Mouse (Mus musculus) lung, adult 18-20 months (tissue): ENCODE results near the gene Slc41a3.

Experiments used
- DNase-seq, 2 experiments: peaks; one replicate each; pipeline ENCODE4 v3.0.0; 2022; ENCODE audit warnings: mixed read lengths in 2 of 2

The Slc41a3 gene

DNA sequence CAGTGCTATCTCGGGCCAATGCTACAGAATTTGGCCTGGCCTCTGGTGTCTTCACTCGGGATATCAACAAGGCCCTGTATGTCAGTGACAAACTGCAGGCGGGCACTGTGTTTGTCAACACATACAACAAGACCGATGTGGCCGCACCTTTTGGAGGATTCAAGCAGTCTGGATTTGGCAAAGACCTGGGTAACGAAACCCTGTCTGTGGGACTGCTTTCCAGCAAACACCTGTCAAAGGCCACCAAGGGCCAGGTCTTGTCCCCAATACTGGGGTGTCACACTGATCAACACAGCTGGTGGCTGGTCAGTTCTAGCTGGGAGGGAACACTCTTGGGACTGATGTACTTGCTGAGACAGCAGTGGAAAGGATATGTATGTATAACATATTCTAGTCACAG is 6.3 kb upstream of the Slc41a3 start:
- DNase-seq = no peak

GRCm38 (mm10) chr6:90600351-90600750 is 4.2 kb upstream of the Slc41a3 start:
- DNase-seq = no peak

DNA sequence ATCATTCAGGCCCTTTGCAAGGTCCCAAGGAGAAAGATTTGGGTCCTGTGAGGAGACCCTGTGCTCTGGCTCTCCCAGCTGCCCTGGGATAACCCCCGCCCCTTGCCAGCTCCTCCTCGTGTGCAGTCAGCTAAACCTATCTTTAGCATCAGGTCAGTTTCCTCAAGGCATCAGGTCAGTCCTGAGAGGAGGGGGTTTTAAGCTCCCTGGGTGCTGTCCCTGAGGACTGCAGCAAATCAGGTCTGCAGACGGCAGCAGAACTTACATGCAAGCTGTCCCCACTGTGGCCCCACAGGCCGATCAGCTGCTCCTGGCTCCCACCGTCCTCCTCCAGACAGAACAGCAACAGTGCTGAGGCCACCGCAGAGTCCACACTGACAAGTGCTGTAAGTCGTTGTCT is 2.8 kb upstream of the Slc41a3 start:
- DNase-seq = no peak

- DNase-seq = no peak
Observed at GRCm38 (mm10) chr6:90602304-90602703, 2.2 kb upstream of the Slc41a3 start.

DNA sequence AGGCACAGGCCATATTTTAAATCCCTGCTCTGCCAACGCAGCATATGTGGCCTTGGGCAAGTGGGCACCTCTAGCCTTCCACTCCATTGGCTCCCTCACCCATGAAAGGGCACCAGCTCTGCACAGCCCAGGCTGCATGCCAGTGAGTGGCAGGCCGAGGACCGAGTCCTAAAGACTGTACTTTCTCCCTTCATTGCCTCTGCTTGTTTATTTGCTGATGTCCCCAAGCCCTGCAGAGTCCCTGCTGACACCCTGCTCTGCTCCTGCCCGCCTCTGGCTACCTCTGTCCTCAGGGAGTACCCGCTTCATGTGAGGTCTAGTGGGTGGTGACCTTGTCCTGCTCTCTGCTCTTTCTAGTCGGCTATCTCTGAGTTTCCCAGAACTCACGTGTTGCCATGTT is 1.4 kb upstream of the Slc41a3 start:
- no peak for DNase-seq

DNA sequence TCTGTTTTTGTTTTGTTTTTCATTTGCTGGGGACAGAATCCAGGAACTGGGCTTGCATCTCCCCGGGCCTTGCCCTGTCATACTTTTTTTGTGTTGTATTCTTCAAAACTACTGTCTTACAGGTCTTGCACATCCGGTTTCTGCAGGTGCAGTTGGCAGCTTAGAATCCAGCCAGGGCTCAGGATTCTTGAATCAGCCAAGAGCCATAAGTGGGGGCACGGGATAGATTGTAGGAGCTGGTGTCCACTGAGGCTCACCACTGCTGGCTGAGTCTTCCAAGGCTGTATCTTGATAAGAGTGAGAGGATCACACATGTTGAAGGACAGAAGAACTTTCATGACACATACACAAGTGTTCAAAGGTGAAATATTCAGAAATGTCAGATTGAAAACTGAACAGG is 395 bp upstream of the Slc41a3 start:
- no peak for DNase-seq

DNA sequence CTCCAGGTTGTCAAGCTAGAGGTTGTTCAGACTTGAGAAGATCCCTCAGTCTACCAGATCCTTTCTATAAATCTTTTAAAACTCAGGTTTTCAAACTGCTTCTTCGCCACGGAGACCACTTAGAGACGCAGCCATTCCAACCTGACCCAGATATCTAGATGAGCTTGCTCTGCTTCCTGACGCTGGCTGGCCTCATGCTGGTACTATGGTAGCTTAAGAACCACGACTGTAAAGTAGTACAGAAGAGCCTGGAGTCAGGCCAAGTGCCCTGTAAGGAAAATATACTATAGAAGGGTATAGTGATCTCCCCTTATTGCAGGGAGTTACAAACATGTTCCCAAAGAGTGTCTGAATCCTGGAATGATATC is 757 bp downstream of the Slc41a3 start:
- DNase-seq = no peak

DNA sequence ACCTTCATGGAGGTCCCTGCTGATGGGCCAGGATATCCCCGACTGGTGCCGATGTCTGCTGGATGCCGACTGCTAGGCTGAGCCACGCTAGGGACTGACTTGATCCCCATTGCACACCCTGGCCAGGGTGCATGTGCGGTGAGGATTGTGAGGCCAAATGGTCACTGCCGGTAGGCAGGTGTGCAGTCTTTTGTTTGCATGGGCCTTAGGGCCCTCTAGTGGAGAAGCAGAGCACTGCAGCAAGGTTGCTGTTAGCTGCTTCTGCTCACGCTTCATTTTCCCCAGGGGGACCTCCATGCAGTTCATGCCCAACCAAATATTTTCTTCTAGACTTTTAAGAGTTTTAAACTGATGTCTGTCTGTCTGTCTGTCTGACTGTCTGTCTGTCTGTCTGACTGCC is 2.0 kb downstream of the Slc41a3 start:
- DNase-seq = peak; percentile 61 to 63

DNA sequence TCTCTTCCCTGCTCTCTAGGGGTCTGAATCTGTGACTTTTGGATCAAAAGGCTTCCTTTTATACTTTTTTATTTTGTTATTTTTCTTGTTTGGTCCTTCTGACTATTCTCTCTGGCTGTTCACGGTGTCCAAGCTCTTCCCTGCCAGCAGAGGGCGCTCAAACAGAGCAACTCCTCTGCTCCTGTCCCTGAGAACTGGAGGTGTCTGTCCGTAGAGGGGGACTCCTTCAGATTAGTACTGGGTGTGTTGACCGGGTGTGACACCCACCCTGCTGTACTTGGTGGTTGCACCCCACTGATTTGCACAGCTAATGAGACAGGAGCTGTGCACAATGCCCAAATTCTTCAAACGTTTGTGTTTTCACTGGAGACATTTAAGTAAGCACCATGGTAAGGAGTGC is 2.7 kb downstream of the Slc41a3 start:
- peak; percentile 45 to 62 for DNase-seq

- DNase-seq = no peak
Observed at GRCm38 (mm10) chr6:90608186-90608585, 3.7 kb downstream of the Slc41a3 start.

GRCm38 (mm10) chr6:90610248-90610647 is 5.7 kb downstream of the Slc41a3 start:
- no peak for DNase-seq

DNA sequence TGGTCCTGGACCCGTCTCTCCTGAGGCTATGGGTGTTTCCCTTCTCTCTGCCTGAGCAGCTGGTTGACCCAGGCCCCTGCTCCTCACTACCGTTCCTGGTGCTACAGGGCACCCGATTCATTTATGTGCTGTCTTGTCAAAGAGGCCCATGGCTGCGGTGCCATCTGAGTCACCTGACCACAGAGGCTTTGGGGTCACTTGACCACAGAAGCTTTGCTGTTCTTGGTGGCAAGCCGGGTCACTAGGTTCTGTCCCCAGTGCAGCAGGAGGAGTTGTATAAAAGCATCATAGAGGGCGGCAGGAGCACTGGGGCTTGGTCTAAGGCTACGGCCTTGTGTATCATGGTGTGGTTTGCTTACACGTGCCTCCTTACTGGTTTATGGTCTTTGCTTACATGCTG is 8.8 kb downstream of the Slc41a3 start:
- DNase-seq = no peak

DNA sequence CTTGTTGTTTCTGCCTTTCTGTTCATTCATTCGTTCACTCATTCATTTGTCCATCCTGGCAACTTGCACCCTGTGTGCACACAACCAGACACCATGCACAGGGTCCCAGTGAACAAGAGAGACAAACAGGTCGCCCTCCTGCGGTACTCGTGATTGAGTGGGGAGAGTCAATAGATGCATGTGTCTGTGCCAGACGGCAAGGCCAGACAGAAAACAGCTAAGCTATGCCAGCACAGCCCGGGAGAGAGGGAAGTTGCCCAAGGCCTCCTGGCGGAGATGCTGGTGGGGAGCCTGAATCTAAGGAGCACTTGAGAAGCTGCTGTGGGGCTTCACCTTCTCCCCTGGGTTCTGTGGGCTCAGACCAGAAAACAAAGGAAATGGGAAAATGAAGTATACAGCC is 10.8 kb downstream of the Slc41a3 start:
- DNase-seq = no peak

GRCm38 (mm10) chr6:90615991-90616390 is 11.5 kb downstream of the Slc41a3 start:
- no peak for DNase-seq

GRCm38 (mm10) chr6:90616481-90616880 is 12.0 kb downstream of the Slc41a3 start:
- no peak for DNase-seq

DNA sequence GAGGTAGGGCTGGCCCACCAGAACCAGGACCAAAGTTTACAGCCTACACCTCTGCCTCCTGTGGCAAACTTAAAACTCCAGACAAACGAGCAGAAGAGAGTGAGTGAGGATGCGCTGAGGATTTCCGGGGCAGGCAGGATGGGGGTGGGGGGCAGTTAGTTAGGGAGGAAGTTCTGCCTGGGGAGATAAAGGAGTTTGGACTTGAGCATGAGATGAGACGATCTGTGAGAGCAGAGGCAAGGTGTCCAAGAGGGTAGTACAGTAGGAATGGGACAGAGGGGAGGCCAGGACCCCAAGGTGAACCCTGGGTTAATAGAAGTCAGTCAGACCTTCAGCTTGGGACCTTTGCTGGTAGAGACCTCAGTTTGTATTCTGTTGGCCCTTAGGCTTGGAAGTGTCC is 13.7 kb downstream of the Slc41a3 start:
- no peak for DNase-seq

- DNase-seq = peak; percentile 49 to 63
Observed at GRCm38 (mm10) chr6:90618821-90619636, 14.5 kb downstream of the Slc41a3 start.

DNA sequence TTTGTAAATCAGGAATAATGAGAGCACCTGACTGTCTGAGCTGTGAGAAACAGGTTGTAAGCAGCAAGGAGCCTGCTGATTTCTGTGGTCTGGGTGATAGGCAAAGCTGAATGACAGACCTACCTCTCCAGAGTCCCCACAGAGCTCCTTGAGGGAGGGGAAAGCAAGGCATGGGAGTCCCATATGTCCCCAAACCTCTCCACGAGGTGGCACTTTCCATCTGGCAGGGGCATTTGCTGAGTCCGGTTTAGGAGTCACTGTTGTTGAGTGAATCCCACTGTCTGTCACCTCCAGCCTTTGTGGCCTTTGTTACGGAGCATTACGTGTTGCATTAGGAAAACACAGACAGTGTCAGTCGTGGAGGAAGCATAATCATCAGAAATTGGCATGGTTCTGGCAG is 15.4 kb downstream of the Slc41a3 start:
- no peak for DNase-seq

GRCm38 (mm10) chr6:90620791-90621583 is 16.5 kb downstream of the Slc41a3 start:
- DNase-seq = no peak

DNA sequence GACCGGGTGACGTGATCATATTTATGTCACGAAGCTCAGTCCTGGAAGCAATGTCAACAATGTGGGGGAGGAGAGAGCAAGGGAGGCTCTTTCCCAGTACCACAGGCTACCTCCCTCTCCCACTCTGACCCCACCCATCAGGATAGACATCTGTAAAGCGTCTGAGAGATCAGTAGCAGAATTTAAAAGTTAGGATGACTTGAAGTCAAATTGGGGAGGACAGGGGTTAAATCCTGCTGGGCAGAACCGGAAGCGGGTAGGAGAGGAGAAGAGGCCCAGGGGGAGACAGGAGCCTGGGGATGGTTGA is 17.0 kb downstream of the Slc41a3 start:
- no peak for DNase-seq

DNA sequence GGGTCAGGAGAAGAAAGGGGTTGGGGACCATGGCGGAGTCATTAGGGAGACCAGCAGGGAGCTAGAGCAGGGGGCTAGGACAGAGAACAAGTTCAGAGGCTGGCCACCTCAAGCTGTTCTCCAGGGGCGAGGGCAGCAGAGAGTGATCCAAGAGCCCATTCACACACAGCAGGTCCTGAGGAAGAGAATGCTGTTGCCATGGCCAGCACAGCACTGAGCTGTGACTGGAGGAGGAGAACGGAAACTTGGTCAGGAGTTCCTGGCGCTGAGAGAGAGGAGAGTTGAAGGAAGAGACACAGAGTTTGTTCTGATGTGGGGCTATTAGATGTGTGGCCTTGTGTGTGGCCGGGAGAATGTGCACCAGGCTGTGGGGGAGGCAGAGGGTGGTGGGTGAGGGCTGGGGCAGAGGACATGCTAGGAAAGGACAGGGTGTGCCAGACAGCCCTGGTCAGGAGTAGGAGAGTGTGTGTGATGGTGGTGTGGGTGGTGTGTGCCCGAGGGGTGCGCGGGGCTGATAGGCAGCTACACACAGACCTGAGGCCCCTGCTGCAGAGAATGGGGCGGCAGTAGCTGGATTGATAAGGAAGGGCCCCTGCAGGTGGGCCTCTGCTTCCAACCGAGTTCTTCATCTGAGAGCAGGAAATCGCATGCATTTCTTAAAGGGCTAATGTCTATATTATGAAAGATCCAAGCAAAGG is 18.4 kb downstream of the Slc41a3 start:
- no peak for DNase-seq

- DNase-seq = no peak
Observed at GRCm38 (mm10) chr6:90623456-90623836, 18.9 kb downstream of the Slc41a3 start.

DNA sequence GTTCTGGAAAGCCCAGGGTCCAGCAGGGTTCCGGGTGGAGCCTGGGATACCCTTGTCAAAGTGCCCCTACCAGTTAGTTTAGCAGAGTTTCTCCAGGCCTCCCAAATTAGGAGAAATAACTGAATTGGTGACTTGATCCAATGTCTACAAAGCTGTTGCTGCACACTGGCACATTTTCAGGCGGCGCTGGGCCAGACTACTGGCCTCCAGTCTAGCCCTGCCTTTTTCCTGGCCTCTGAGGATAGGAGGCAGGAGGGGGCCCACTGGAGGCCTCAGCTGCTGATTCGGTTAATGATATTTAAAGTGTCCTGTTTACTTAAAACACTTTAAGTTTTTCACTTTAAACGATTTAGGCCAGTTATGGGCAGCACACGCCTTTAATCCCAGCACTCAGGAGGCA is 19.7 kb downstream of the Slc41a3 start:
- DNase-seq = peak; percentile 56 to 61

DNA sequence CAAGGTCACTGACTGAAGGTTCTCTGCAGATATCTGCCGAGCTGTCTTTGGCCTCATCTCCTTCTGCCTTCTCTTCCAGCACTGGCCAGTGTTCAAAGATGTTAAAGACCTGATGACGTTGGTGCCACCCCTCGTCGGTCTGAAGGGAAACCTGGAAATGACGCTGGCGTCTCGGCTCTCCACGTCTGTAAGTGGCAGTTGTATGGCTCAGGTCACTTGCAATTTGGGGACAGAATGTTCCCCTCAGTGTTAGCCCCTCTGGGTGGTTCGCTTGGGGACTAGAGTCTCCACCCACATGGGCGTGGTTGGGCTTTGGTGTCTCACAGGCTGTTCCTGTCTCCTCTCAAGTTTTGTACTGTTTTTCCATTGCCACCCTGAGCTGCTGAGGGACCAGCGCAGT is 20.2 kb downstream of the Slc41a3 start:
- peak; percentile 35 to 71 for DNase-seq
